Mouse (Mus musculus): ENCODE measurements around the gene Il18bp. TPM values are rescaled to one million over a fixed set of nuclear protein-coding genes. Genes with fewer than 3 reads are reported as not detected.
A peak's percentile ranks its signal among the peaks of the same experiment; 100 is the strongest.
"Not testable (repeated sequence)": the region's sequence is repeated elsewhere in the genome, so short reads cannot be mapped to it uniquely, and the experiment has no call there.

Il18bp gene
- 1 to 10 TPM; 6.5 to 6.8 TPM for total RNA-seq (2021)

GRCm38 (mm10) chr7:102018590-102018989 lies at the start of gene Il18bp:
Gene Il18bp, minus strand, starts transcription at chr7:102018690.
- DNase-seq (ENCODE audit: low spot score) = no peak
- intact Hi-C loops (cut with DNase I) = no loop called here

GRCm38 (mm10) chr7:102066363-102066762 lies 47.9 kb upstream of the Il18bp start:
- no peak for DNase-seq (ENCODE audit: low spot score)
- intact Hi-C loops (cut with DNase I) = loop anchor here (5.0 kb wide), 1 partner anchor 159 kb away; the partner anchor contains the start of genes Lamtor1 and Tomt

GRCm38 (mm10) chr7:102065046-102065891 lies 46.8 kb upstream of the Il18bp start, which contains the start of the genes Rnf121, Xndc1 and Xntrpc:
Gene Rnf121, minus strand, starts transcription at chr7:102065469.
Gene Xndc1, plus strand, starts transcription at chr7:102065511.
Gene Xntrpc, plus strand, starts transcription at chr7:102065713.
- peak; percentile 89 for DNase-seq (ENCODE audit: low spot score)
- intact Hi-C loops (cut with DNase I) = loop anchor here (5.0 kb wide), 1 partner anchor 158 kb away; the partner anchor contains the start of genes Lamtor1 and Tomt

GRCm38 (mm10) chr7:102064655-102065045 lies 46.2 kb upstream of the Il18bp start:
- DNase-seq (ENCODE audit: low spot score) = no peak
- intact Hi-C loops (cut with DNase I) = loop anchor here (5.0 kb wide), 2 partner anchors 132 to 157 kb away; partner anchors contain the start of genes Lamtor1, Lrrc51, Numa1 and Tomt

GRCm38 (mm10) chr7:102063891-102064290 lies 45.4 kb upstream of the Il18bp start:
- intact Hi-C loops (cut with DNase I) = loop anchor here (5.0 kb wide), 1 partner anchor 132 kb away; the partner anchor contains the start of genes Lrrc51 and Numa1
- no peak for DNase-seq (ENCODE audit: low spot score)

- no peak for DNase-seq (ENCODE audit: low spot score)
- intact Hi-C loops (cut with DNase I) = loop anchor here (5.0 kb wide), 1 partner anchor 130 kb away; the partner anchor contains the start of genes Lrrc51 and Numa1
Measured at GRCm38 (mm10) chr7:102062203-102062602, 43.7 kb upstream of the Il18bp start.

GRCm38 (mm10) chr7:102061353-102061752 lies 42.9 kb upstream of the Il18bp start:
- intact Hi-C loops (cut with DNase I) = loop anchor here (5.0 kb wide), 1 partner anchor 129 kb away; the partner anchor contains the start of genes Lrrc51 and Numa1
- DNase-seq (ENCODE audit: low spot score) = no peak

- intact Hi-C loops (cut with DNase I) = loop anchor here (5.0 kb wide), 1 partner anchor 89 kb away; no protein-coding TSS in a partner anchor
- DNase-seq (ENCODE audit: low spot score) = not testable (repeated sequence)
Measured at GRCm38 (mm10) chr7:102048524-102048923, 30.0 kb upstream of the Il18bp start.

GRCm38 (mm10) chr7:102042314-102042713 lies 23.8 kb upstream of the Il18bp start:
- DNase-seq (ENCODE audit: low spot score) = no peak
- intact Hi-C loops (cut with DNase I) = no loop called here

GRCm38 (mm10) chr7:102037318-102037717 lies 18.8 kb upstream of the Il18bp start:
- DNase-seq (ENCODE audit: low spot score) = no peak
- intact Hi-C loops (cut with DNase I) = no loop called here

- no peak for DNase-seq (ENCODE audit: low spot score)
- intact Hi-C loops (cut with DNase I) = no loop called here
Measured at GRCm38 (mm10) chr7:102035534-102035933, 17.0 kb upstream of the Il18bp start.

- no peak for DNase-seq (ENCODE audit: low spot score)
- intact Hi-C loops (cut with DNase I) = loop anchor here (5.0 kb wide), 1 partner anchor 38 kb away; no protein-coding TSS in a partner anchor
Measured at GRCm38 (mm10) chr7:102034904-102035303, 16.4 kb upstream of the Il18bp start.

GRCm38 (mm10) chr7:102025187-102026119 lies 7.0 kb upstream of the Il18bp start:
- intact Hi-C loops (cut with DNase I) = no loop called here
- no peak for DNase-seq (ENCODE audit: low spot score)

- no peak for DNase-seq (ENCODE audit: low spot score)
- intact Hi-C loops (cut with DNase I) = no loop called here
Measured at GRCm38 (mm10) chr7:102023821-102024220, 5.3 kb upstream of the Il18bp start.

GRCm38 (mm10) chr7:102020934-102021333 lies 2.4 kb upstream of the Il18bp start:
- intact Hi-C loops (cut with DNase I); DNase-seq (ENCODE audit: low spot score): not testable (repeated sequence)

- intact Hi-C loops (cut with DNase I) = no loop called here
- DNase-seq (ENCODE audit: low spot score) = no peak
Measured at GRCm38 (mm10) chr7:102019362-102019761, 872 bp upstream of the Il18bp start.

GRCm38 (mm10) chr7:102018034-102018433 lies 456 bp downstream of the Il18bp start:
- no peak for DNase-seq (ENCODE audit: low spot score)
- intact Hi-C loops (cut with DNase I) = no loop called here

- DNase-seq (ENCODE audit: low spot score) = no peak
- intact Hi-C loops (cut with DNase I) = no loop called here
Measured at GRCm38 (mm10) chr7:102017452-102017851, 1.0 kb downstream of the Il18bp start.

GRCm38 (mm10) chr7:102016936-102017335 lies 1.6 kb downstream of the Il18bp start:
- no peak for DNase-seq (ENCODE audit: low spot score)
- intact Hi-C loops (cut with DNase I) = no loop called here

GRCm38 (mm10) chr7:102014995-102015394 lies 3.5 kb downstream of the Il18bp start:
- intact Hi-C loops (cut with DNase I) = no loop called here
- no peak for DNase-seq (ENCODE audit: low spot score)

All from heart, postnatal 25 days (tissue).